Mouse (Mus musculus) midbrain, postnatal 0 days (tissue): ENCODE measurements around the gene Fggy. TPM values are rescaled to one million over a fixed set of nuclear protein-coding genes. Genes with fewer than 3 reads are reported as not detected.

Experiments used
- ATAC-seq: fragments of 200-750 bp; cut with Nextera tagmentation; 2 replicates; pipeline ENCODE4 v1.8.0; 2017; ENCODE audit warnings: moderate number of reproducible peaks, mild to moderate bottlenecking, moderate TSS enrichment, moderate library complexity; ENCODE audit not compliant: low FRiP score
- DNase-seq: peaks from one replicate; pipeline ENCODE4 v3.0.0-alpha.2; 2015; ENCODE audit warnings: low spot score
- H3K27ac ChIP-seq: fragments of 300-500 bp; sonication (generic); 2 replicates; pipeline ENCODE4 v1.5.1; 2014; ENCODE audit warnings: low read depth, mild to moderate bottlenecking, low read length, mixed read lengths
- H3K27me3 ChIP-seq: fragments of 300-500 bp; sonication (generic); 2 replicates; pipeline ENCODE4 v1.6.1; 2014; ENCODE audit warnings: low read length, control low read depth, mixed read lengths; ENCODE audit not compliant: insufficient read depth
- H3K36me3 ChIP-seq: fragments of 300-500 bp; sonication (generic); 2 replicates; pipeline ENCODE4 v1.6.1; 2014; ENCODE audit warnings: low read length, control low read depth, mixed read lengths; ENCODE audit not compliant: insufficient read depth
- H3K4me1 ChIP-seq: fragments of 300-500 bp; sonication (generic); 2 replicates; pipeline ENCODE4 v1.6.1; 2014; ENCODE audit warnings: mild to moderate bottlenecking, control low read depth, antibody characterized with exemption, low read length, mixed read lengths; ENCODE audit not compliant: insufficient read depth
- H3K4me2 ChIP-seq: fragments of 300-500 bp; sonication (generic); 2 replicates; pipeline ENCODE4 v1.6.1; 2014; ENCODE audit warnings: low read depth, mild to moderate bottlenecking, low read length, mixed read lengths; ENCODE audit not compliant: poor library complexity, severe bottlenecking
- H3K4me3 ChIP-seq: fragments of 300-500 bp; sonication (generic); 2 replicates; pipeline ENCODE4 v1.5.1; 2014; ENCODE audit warnings: low read depth, mild to moderate bottlenecking, low read length, moderate library complexity
- H3K9ac ChIP-seq: fragments of 300-500 bp; sonication (generic); replicated peaks from 2 replicates; pipeline ENCODE4 v1.6.1; 2014; ENCODE audit warnings: mild to moderate bottlenecking, low read length, moderate library complexity, mixed read lengths; ENCODE audit not compliant: poor library complexity, severe bottlenecking
- H3K9me3 ChIP-seq: fragments of 300-500 bp; sonication (generic); 2 replicates; pipeline ENCODE4 v1.6.1; 2016; ENCODE audit warnings: low read length, control low read depth
- CTCF ChIP-seq: IDR thresholded peaks from 2 replicates; pipeline ENCODE4 v1.5.1; 2016; ENCODE audit warnings: antibody characterized with exemption, mild to moderate bottlenecking
- whole genome bisulfite sequencing: fragments of 180-500 bp; shearing (Covaris S2); extraction: QIAGEN DNeasy Blood & Tissue Kit; methylation state at CpG from one replicate; pipeline ENCODE4 v1.1.7; 2014; 5-methylcytosine and 5-hydroxymethylcytosine counted together
- polyA plus RNA-seq: library from polyadenylated mRNA; unstranded; fragments of >200 nt; fragmentation: Nextera tagmentation; extraction: Ambion mirVana; gene quantifications from 2 replicates; pipeline ENCODE4 v1.2.1, GENCODE M21; 2015
- total RNA-seq: library from RNA; depleted of rRNA; stranded (reverse); fragments of >200 nt; gene quantifications from 2 replicates; pipeline ENCODE4 v1.2.3, GENCODE M21; 2014; rRNA removed

Fggy gene
- total RNA-seq (6.2 and 9.1 TPM in 2 replicates), polyA plus RNA-seq (5.8 TPM in 2 replicates)

- peak; percentile 100 for ATAC-seq
- Histone ChIP-seq H3K4me1 (peaks cover 5% of the 10 kb centered on the region; the same call in 1 of the 2 replicates), H3K27ac (peak within 1 kb of the TSS; percentile 71), H3K4me2 (peak within 1 kb of the TSS; percentile 56), H3K9me3 (no peaks in the 10 kb centered on the region), H3K4me3 (peak within 1 kb of the TSS; percentile 37), H3K36me3 (no peaks in the 10 kb centered on the region), H3K9ac (peak within 1 kb of the TSS; percentile 57), H3K27me3 (no peaks in the 10 kb centered on the region)
- peak; percentile 42 for TF ChIP-seq CTCF
- WGBS, result 24% methylated on average over 12 of the region's 12 CpGs
- DNase-seq, result peak; percentile 97
These were observed at the start of gene Fggy for GRCm38 (mm10) chr4:95557333-95557956. Fggy (plus strand) TSS chr4:95557507.

DNA sequence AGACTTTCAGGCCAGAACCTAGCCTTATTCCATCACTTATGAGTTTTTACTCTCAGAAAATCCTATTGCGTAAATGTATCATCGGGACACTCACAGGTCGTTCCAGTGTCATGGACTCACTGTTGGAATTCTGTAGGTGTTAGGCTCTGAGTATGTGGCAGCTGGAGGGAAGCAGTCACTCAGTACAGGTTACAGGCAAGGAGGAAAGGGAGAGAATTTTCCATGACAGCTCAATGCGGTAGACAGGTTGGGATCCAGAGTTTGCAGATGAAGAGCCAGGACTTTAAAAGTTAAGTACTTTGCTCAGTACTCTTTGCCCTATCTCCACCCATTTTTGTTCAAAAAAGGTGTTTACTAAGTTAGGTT lies 49.4 kb upstream of the Fggy start:
- H3K4me2 ChIP-seq, result no peak overlapping the region
- no peak for TF ChIP-seq CTCF
- no peaks in the 10 kb centered on the region for H3K4me1 ChIP-seq
- no peaks in the 10 kb centered on the region for H3K36me3 ChIP-seq
- no peak overlapping the region for H3K9ac ChIP-seq
- 93% methylated on average over 4 of the region's 4 CpGs for WGBS
- H3K27me3 ChIP-seq, result no peaks in the 10 kb centered on the region
- DNase-seq (no peak), ATAC-seq (no peak)
- H3K4me3 ChIP-seq, result no peak overlapping the region
- H3K27ac ChIP-seq, result no peak overlapping the region
- H3K9me3 ChIP-seq, result no peaks in the 10 kb centered on the region

- H3K4me1 ChIP-seq, result no peaks in the 10 kb centered on the region
- H3K9ac ChIP-seq, result no peak overlapping the region
- no peak overlapping the region for H3K27ac ChIP-seq
- H3K4me2 ChIP-seq, result no peak overlapping the region
- no peaks in the 10 kb centered on the region for H3K9me3 ChIP-seq
- no peak for DNase-seq
- no peak for ATAC-seq
- H3K36me3 ChIP-seq, result no peaks in the 10 kb centered on the region
- no peak for TF ChIP-seq CTCF
- no peak overlapping the region for H3K4me3 ChIP-seq
- no peaks in the 10 kb centered on the region for H3K27me3 ChIP-seq
- 89% methylated on average over 1 of the region's 1 CpGs for WGBS
These were observed 38.9 kb upstream of the Fggy start for GRCm38 (mm10) chr4:95518382-95518781.

DNA sequence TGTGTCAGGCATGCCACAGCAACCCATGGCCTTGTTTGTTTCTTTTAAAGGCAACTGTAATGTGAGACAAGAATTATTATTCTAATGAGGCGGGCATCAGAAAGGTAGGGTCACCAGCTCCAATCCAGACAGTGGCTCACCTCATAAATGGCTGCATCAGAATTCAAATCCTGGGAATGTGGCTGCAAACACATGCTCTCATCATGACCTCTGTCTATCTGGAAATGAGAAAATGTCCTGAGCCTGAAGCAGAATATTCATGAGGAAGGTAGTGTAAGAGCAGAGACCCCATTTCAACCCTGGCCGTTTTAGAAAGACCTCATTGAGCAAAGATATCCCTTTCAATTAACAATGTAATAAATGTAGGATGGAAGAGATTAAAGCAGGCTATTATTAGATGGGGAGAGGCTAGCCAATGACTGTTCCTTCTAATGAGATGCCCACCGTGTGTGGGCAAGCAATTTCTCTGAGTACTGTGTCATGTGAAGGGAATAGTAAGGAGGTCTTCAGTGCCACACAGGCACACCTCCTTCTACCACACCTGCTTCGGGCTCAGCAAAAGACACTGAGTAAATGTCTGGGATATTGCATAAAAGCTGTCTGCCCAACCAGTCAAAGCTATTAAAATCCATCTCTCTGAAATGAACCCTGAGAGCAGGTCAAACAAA lies 37.2 kb upstream of the Fggy start:
- H3K9ac ChIP-seq, result no peak overlapping the region
- TF ChIP-seq CTCF, result no peak
- no peaks in the 10 kb centered on the region for H3K36me3 ChIP-seq
- H3K27ac ChIP-seq, result no peak overlapping the region
- 61% methylated on average over 4 of the region's 4 CpGs for WGBS
- DNase-seq (peak; percentile 1), ATAC-seq (no peak)
- no peaks in the 10 kb centered on the region for H3K27me3 ChIP-seq
- H3K4me2 ChIP-seq, result no peak overlapping the region
- H3K4me1 ChIP-seq, result no peaks in the 10 kb centered on the region
- no peaks in the 10 kb centered on the region for H3K9me3 ChIP-seq
- H3K4me3 ChIP-seq, result no peak overlapping the region

DNA sequence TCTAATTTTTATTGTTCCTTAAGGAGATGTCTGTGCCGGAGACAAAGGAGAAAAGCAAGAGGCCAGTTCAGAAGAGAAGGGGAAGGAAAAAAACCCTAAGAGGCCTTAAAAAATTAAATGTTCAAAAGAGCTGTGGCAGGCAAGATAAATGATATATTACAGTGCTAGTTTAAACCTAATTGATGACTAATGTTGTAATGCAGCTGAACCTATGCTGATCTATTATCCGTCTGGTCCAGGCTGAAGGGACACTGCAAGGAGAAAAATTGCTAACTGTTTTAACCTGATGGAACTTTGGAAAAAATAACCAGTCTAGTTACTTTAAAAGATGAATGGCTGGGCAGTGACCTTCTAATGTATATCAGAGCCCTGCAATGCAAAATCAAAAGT lies 36.7 kb upstream of the Fggy start:
- Histone ChIP-seq H3K9me3 (no peaks in the 10 kb centered on the region), H3K36me3 (no peaks in the 10 kb centered on the region), H3K4me2 (no peak overlapping the region), H3K27me3 (no peaks in the 10 kb centered on the region), H3K9ac (no peak overlapping the region), H3K4me3 (no peak overlapping the region), H3K27ac (no peak overlapping the region), H3K4me1 (no peaks in the 10 kb centered on the region)
- 84% methylated on average over 2 of the region's 2 CpGs for WGBS
- ATAC-seq, result no peak
- DNase-seq, result no peak
- no peak for TF ChIP-seq CTCF

GRCm38 (mm10) chr4:95526588-95526987 lies 30.7 kb upstream of the Fggy start:
- H3K9me3 ChIP-seq, result no peaks in the 10 kb centered on the region
- no peaks in the 10 kb centered on the region for H3K36me3 ChIP-seq
- no peaks in the 10 kb centered on the region for H3K4me1 ChIP-seq
- no peak overlapping the region for H3K27ac ChIP-seq
- H3K4me2 ChIP-seq, result no peak overlapping the region
- H3K9ac ChIP-seq, result no peak overlapping the region
- WGBS, result 87% methylated on average over 4 of the region's 4 CpGs
- DNase-seq (no peak), ATAC-seq (no peak)
- H3K27me3 ChIP-seq, result no peaks in the 10 kb centered on the region
- no peak for TF ChIP-seq CTCF
- H3K4me3 ChIP-seq, result no peak overlapping the region
